In the genomic region with DNA sequence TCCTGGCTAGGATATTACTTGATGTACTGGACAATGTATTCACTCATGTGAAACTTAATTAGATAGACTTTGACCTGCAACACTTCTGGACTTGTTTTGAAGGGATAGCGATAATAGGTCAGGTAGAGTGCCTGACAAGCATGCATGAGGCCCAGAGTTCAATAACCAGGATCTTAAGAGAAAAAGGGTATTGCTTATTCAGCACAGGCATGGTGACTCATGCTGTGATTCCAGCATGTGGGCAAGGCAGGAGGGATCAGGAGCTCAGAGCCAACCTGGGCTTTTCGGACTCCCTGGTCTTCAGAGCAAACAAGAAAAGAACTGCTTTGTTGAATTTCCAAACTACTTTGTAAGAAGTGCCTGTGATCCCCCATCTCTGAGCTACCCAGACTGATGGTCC, we compare ENCODE assay signal across 11 mouse cellular contexts.
"Had no signal": no experiment of that assay in that cellular context is flagged by ENCODE, and none has a peak within 500 bp of the region (broad histone marks: within the 10 kb centered on the region; RNA-seq: fewer than 3 reads in every experiment).

No protein-coding gene starts in this region.

- H3K4me1 ChIP-seq: limb, embryonic 15.5 days had no signal

- H3K4me3 ChIP-seq: layer of hippocampus, adult 2 months; limb, embryonic 15.5 days; midbrain, embryonic 12.5 days; neural tube, embryonic 15.5 days had no signal

- DNase-seq: kidney, postnatal 4 days; left cerebral cortex, postnatal 4 days; lung, adult 18-20 months; spleen, adult 18-20 months; thymus, adult 18-20 months; thymus, postnatal 14 days had no signal

- H3K9ac ChIP-seq: limb, embryonic 15.5 days; liver, embryonic 14.5 days; midbrain, embryonic 12.5 days; neural tube, embryonic 15.5 days had no signal

- H3K36me3 ChIP-seq: limb, embryonic 15.5 days; midbrain, embryonic 12.5 days; neural tube, embryonic 15.5 days had no signal

- H3K9me3 ChIP-seq: limb, embryonic 15.5 days; midbrain, embryonic 12.5 days; neural tube, embryonic 15.5 days had no signal

- H3K27ac ChIP-seq: layer of hippocampus, adult 2 months; limb, embryonic 15.5 days; liver, embryonic 14.5 days; midbrain, embryonic 12.5 days; neural tube, embryonic 15.5 days had no signal

- H3K4me2 ChIP-seq: limb, embryonic 15.5 days; midbrain, embryonic 12.5 days; neural tube, embryonic 15.5 days had no signal

- H3K27me3 ChIP-seq: limb, embryonic 15.5 days; midbrain, embryonic 12.5 days; neural tube, embryonic 15.5 days had no signal
